Mouse (Mus musculus) cortical plate, adult 2 months (tissue): Measurements from ENCODE around the gene Slc22a30.

Experiments used
- CTCF ChIP-seq: fragments of 200-500 bp; IDR thresholded peaks from 2 replicates; pipeline ENCODE4 v1.5.1; 2011; ENCODE audit warnings: mild to moderate bottlenecking, control low read depth, low read length; ENCODE audit not compliant: insufficient read depth; ENCODE audit errors: extremely low read depth
- POLR2A ChIP-seq: fragments of 200-500 bp; IDR thresholded peaks from 2 replicates; pipeline ENCODE4 v1.6.1; 2011; ENCODE audit warnings: mild to moderate bottlenecking, low read length, control low read depth; ENCODE audit not compliant: insufficient read depth; ENCODE audit errors: extremely low read depth

- TF ChIP-seq CTCF (no peak), POLR2A (no peak)
Measured at GRCm38 (mm10) chr19:8431051-8431662, 26.2 kb upstream of the Slc22a30 start.
